Mouse (Mus musculus): ENCODE measurements around the gene Exosc10. TPM values are rescaled to one million over a fixed set of nuclear protein-coding genes. Genes with fewer than 3 reads are reported as not detected.

Exosc10 gene
- polyA plus RNA-seq (2014; fragmentation: Nextera tagmentation; extraction: Ambion mirVana) = 99.7 and 107 TPM in 2 replicates

DNA sequence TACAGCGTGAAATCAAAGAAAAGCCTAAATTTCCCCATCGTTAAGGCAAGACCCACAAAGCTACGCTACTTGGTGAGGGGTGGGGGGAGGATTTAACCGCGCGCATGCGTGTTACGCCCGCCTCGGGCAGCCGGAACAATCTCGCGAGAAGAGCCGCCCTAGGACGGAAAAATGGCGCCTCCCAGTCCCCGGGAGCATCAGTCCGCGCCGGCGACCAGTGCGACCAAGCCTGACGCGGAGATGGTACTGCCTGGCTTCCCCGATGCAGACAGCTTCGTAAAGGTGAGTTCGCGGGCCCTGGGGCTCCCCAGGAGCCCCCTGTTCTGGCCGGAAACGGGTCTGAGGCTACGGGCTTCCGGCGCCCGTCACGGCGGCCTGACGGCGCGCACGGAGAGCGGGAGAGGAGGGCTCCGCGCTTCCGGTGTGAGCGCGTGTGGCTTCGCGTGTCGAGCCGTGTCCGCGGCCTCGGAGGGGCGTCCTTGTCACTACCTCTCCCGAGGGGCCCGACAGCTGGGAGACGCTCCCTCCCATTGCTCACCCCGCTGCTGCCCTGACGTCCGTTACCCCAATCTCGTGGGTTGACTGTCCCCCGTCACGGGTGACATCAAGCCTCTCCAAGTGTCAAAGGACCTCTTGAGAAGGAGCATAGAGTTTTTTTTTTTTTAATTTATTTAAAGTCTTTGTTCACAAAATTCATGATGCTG is at the start of gene Exosc10:
Gene Exosc10, plus strand, starts transcription at position 133 of the 704 bp plus-strand sequence.
- DNase-seq (ENCODE audit: low spot score) (peak; percentile 96), ATAC-seq (peak; percentile 97)
- peaks cover 6% of the 10 kb centered on the region for H3K4me1 ChIP-seq (ENCODE audit: control insufficient read depth, insufficient read depth, low read length)
- peak within 1 kb of the TSS; percentile 72 for H3K4me2 ChIP-seq (ENCODE audit: low read length)
- H3K4me3 ChIP-seq (ENCODE audit: low read depth, low read length) = peak within 1 kb of the TSS; percentile 71
- H3K9me3 ChIP-seq (replicated peaks; ENCODE audit: control insufficient read depth, low read length) = no peaks in the 10 kb centered on the region
- under 1% methylated on average over 63 of the region's 63 CpGs for WGBS
- H3K36me3 ChIP-seq (ENCODE audit: control insufficient read depth, insufficient read depth, low read length) = peaks cover 72% of the 10 kb centered on the region
- peak within 1 kb of the TSS; percentile 90 for H3K9ac ChIP-seq (ENCODE audit: low read length)
- no peaks in the 10 kb centered on the region for H3K27me3 ChIP-seq (replicated peaks; ENCODE audit: control insufficient read depth, insufficient read depth, low read length)
- peak within 1 kb of the TSS; percentile 83 for H3K27ac ChIP-seq (ENCODE audit: low read depth, low read length)

DNA sequence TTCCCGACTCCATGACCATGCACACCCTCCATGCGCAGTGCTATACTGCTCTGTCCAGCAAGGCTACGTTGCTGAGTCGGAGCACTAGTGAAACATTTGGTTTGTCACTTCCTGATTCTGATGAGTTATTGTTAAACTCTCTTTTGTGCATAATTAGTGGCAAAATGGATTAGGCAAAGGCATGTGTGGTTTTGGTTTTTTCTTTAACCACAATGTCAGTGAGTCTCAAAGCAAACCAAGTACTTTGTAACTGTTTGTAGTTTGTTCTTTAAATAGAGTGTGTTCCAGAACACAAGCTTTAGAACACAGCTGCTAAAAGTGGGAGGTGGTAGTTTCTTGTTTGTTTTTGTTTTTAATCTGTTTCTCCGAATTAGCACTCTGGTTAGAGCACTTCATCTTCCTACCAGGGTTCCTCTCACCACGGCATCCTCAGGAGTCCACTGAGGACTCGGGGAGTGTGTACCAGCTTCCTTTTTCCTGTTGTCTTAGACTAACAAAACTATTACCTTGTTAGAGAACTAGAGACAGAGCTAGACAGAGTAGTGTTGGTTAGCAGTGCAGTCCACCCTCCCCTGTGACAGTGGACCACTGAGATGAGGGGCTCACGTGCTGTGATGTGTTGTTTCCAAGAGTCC is 48.7 kb upstream of the Exosc10 start:
- Histone ChIP-seq H3K27me3 (replicated peaks; ENCODE audit: control insufficient read depth, insufficient read depth, low read length) (no peaks in the 10 kb centered on the region), H3K4me1 (ENCODE audit: control insufficient read depth, insufficient read depth, low read length) (no peaks in the 10 kb centered on the region), H3K9ac (ENCODE audit: low read length) (no peak overlapping the region), H3K4me3 (ENCODE audit: low read depth, low read length) (no peak overlapping the region), H3K4me2 (ENCODE audit: low read length) (no peak overlapping the region), H3K9me3 (replicated peaks; ENCODE audit: control insufficient read depth, low read length) (no peaks in the 10 kb centered on the region), H3K36me3 (ENCODE audit: control insufficient read depth, insufficient read depth, low read length) (peaks cover 63% of the 10 kb centered on the region), H3K27ac (ENCODE audit: low read depth, low read length) (no peak overlapping the region)
- DNase-seq (ENCODE audit: low spot score) (no peak), ATAC-seq (no peak)
- WGBS = 93% methylated on average over 8 of the region's 8 CpGs

DNA sequence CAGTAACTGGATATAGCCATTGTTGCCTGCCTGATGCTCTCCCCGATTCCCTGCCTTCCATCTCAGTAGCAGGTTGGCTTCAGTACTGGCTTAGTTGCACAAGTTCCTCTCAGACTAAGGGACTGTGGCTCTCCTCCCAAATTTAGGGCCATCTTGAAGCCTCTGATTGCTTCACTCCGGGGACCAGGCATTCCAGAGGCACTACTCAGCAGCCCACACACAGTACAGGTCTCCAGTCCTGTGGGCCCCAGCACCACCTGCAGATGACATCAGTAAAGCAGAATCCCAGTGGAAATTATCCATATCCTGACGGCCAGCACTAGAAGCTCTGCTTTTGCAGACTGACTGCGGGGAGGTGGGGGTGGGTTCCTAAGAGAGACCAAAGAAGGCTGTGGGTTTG is 47.5 kb upstream of the Exosc10 start:
- no peak overlapping the region for H3K4me3 ChIP-seq (ENCODE audit: low read depth, low read length)
- no peaks in the 10 kb centered on the region for H3K27me3 ChIP-seq (replicated peaks; ENCODE audit: control insufficient read depth, insufficient read depth, low read length)
- no peak overlapping the region for H3K27ac ChIP-seq (ENCODE audit: low read depth, low read length)
- H3K4me2 ChIP-seq (ENCODE audit: low read length) = no peak overlapping the region
- ATAC-seq (no peak), DNase-seq (ENCODE audit: low spot score) (no peak)
- no peaks in the 10 kb centered on the region for H3K9me3 ChIP-seq (replicated peaks; ENCODE audit: control insufficient read depth, low read length)
- no peak overlapping the region for H3K9ac ChIP-seq (ENCODE audit: low read length)
- no peaks in the 10 kb centered on the region for H3K4me1 ChIP-seq (ENCODE audit: control insufficient read depth, insufficient read depth, low read length)
- peaks cover 66% of the 10 kb centered on the region for H3K36me3 ChIP-seq (ENCODE audit: control insufficient read depth, insufficient read depth, low read length)
- 92% methylated on average over 4 of the region's 4 CpGs for WGBS

DNA sequence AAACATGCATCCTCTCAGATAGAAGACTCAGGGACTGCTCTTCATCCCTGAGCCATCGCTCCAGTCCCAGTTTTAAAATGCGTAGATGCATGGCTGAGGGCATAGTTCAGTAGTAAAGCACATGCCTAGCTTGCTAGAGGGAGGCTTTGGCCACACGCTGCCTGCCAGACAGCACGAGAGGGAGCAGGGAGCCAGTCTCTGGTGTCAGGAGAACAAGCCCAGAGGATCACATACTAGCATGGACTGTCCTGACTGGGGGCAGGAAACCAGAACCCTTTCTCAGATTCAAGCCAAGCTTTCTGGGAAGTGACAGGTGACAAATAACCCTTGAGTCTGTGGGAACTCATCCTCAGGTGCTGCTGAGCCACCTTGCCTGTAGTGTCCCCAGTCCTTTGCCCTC is 46.9 kb upstream of the Exosc10 start:
- H3K4me3 ChIP-seq (ENCODE audit: low read depth, low read length) = no peak overlapping the region
- H3K27me3 ChIP-seq (replicated peaks; ENCODE audit: control insufficient read depth, insufficient read depth, low read length) = no peaks in the 10 kb centered on the region
- H3K4me2 ChIP-seq (ENCODE audit: low read length) = no peak overlapping the region
- 91% methylated on average over 4 of the region's 4 CpGs for WGBS
- H3K9ac ChIP-seq (ENCODE audit: low read length) = no peak overlapping the region
- H3K27ac ChIP-seq (ENCODE audit: low read depth, low read length) = no peak overlapping the region
- peaks cover 63% of the 10 kb centered on the region for H3K36me3 ChIP-seq (ENCODE audit: control insufficient read depth, insufficient read depth, low read length)
- H3K9me3 ChIP-seq (replicated peaks; ENCODE audit: control insufficient read depth, low read length) = no peaks in the 10 kb centered on the region
- DNase-seq (ENCODE audit: low spot score) = no peak
- no peak for ATAC-seq
- no peaks in the 10 kb centered on the region for H3K4me1 ChIP-seq (ENCODE audit: control insufficient read depth, insufficient read depth, low read length)

DNA sequence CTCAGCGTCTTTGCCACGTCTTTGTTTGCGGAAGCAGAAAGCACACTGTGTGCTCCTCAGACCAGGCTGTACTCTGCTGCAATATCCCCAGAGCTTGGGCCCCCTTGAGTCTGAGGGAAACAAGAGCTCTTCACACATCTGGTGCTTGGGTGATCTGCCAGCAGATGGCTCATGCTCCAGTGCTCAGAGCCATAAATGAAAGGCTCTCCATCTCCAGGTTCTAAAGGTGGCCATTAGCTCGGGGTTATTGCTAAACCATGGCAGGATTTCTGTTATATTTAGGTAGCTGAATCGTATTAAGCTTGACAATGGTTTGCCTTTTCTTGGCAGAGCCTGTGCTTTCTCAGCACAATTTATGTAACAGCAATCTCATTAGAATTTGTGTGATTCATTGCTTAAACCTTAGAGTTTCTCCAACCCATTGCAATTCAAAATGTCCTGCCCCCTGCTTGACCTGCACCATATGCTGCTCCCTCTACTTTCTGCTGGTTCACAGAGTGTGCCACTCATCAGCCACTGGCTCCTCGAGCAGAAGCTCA is 45.1 kb upstream of the Exosc10 start:
- peak; percentile 26 for DNase-seq (ENCODE audit: low spot score)
- no peak overlapping the region for H3K9ac ChIP-seq (ENCODE audit: low read length)
- peak; percentile 57 for ATAC-seq
- no peak overlapping the region for H3K4me2 ChIP-seq (ENCODE audit: low read length)
- no peaks in the 10 kb centered on the region for H3K27me3 ChIP-seq (replicated peaks; ENCODE audit: control insufficient read depth, insufficient read depth, low read length)
- peaks cover 79% of the 10 kb centered on the region for H3K36me3 ChIP-seq (ENCODE audit: control insufficient read depth, insufficient read depth, low read length)
- WGBS = 75% methylated on average over 6 of the region's 6 CpGs
- 0 out of 2 replicates have a peak, but pooled peaks cover under 1% of the 10 kb centered on the region for H3K4me1 ChIP-seq (ENCODE audit: control insufficient read depth, insufficient read depth, low read length)
- H3K4me3 ChIP-seq (ENCODE audit: low read depth, low read length) = no peak overlapping the region
- H3K9me3 ChIP-seq (replicated peaks; ENCODE audit: control insufficient read depth, low read length) = no peaks in the 10 kb centered on the region
- no peak overlapping the region for H3K27ac ChIP-seq (ENCODE audit: low read depth, low read length)

DNA sequence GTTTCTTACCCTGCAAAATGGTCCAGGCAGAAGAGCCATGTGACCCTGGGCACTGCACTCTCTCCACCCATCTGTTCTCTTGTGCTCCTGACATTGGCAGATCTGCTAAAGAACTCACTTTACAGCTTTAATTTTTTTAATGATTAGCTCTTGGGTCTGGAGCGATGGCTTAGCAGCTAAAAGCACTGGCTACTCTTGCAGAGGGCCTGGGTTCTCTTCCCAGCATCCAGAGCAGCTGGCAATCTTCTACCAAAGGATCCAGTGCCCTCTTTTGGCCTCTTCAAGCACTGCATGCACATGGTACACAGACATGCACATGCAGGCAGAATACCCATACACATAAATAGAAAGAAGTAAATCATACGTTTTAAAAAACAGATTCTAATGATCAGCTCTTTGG is 42.9 kb upstream of the Exosc10 start:
- peaks cover 82% of the 10 kb centered on the region for H3K36me3 ChIP-seq (ENCODE audit: control insufficient read depth, insufficient read depth, low read length)
- no peaks in the 10 kb centered on the region for H3K27me3 ChIP-seq (replicated peaks; ENCODE audit: control insufficient read depth, insufficient read depth, low read length)
- 92% methylated on average over 2 of the region's 2 CpGs for WGBS
- ATAC-seq (no peak), DNase-seq (ENCODE audit: low spot score) (peak; percentile 3)
- no peak overlapping the region for H3K4me2 ChIP-seq (ENCODE audit: low read length)
- no peak overlapping the region for H3K27ac ChIP-seq (ENCODE audit: low read depth, low read length)
- no peaks in the 10 kb centered on the region for H3K9me3 ChIP-seq (replicated peaks; ENCODE audit: control insufficient read depth, low read length)
- H3K4me3 ChIP-seq (ENCODE audit: low read depth, low read length) = no peak overlapping the region
- H3K4me1 ChIP-seq (ENCODE audit: control insufficient read depth, insufficient read depth, low read length) = peaks cover 3% of the 10 kb centered on the region; the same call in 1 of the 2 replicates
- no peak overlapping the region for H3K9ac ChIP-seq (ENCODE audit: low read length)

DNA sequence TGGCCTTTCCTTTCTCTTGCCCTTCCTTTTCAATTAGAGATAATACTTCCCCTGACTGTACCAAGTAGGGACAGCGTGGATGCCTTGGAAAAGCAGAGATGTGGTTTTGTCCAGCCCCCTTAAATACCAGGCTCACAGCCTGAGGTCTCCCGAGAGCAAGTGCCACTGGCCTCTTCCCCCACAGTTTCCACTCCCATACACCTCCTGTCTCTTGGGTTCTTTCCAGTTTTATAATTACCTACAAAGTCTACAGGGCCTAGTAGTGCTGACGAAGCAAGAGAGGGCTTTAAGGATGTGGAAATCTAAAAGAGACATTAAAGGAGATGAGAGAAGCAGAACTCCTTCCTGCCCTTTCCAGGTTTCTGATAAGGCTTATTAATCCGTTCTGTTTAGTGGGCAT is 40.4 kb upstream of the Exosc10 start:
- no peak overlapping the region; the same call in 1 of the 2 replicates for H3K9ac ChIP-seq (ENCODE audit: low read length)
- DNase-seq (ENCODE audit: low spot score) (peak; percentile 1), ATAC-seq (no peak)
- no peak overlapping the region for H3K4me3 ChIP-seq (ENCODE audit: low read depth, low read length)
- peaks cover 70% of the 10 kb centered on the region for H3K36me3 ChIP-seq (ENCODE audit: control insufficient read depth, insufficient read depth, low read length)
- no peak overlapping the region for H3K4me2 ChIP-seq (ENCODE audit: low read length)
- peaks cover 3% of the 10 kb centered on the region; the same call in 1 of the 2 replicates for H3K4me1 ChIP-seq (ENCODE audit: control insufficient read depth, insufficient read depth, low read length)
- WGBS = 27% methylated on average over 4 of the region's 4 CpGs
- no peaks in the 10 kb centered on the region for H3K9me3 ChIP-seq (replicated peaks; ENCODE audit: control insufficient read depth, low read length)
- H3K27ac ChIP-seq (ENCODE audit: low read depth, low read length) = peak overlapping the region; percentile 70
- no peaks in the 10 kb centered on the region for H3K27me3 ChIP-seq (replicated peaks; ENCODE audit: control insufficient read depth, insufficient read depth, low read length)

DNA sequence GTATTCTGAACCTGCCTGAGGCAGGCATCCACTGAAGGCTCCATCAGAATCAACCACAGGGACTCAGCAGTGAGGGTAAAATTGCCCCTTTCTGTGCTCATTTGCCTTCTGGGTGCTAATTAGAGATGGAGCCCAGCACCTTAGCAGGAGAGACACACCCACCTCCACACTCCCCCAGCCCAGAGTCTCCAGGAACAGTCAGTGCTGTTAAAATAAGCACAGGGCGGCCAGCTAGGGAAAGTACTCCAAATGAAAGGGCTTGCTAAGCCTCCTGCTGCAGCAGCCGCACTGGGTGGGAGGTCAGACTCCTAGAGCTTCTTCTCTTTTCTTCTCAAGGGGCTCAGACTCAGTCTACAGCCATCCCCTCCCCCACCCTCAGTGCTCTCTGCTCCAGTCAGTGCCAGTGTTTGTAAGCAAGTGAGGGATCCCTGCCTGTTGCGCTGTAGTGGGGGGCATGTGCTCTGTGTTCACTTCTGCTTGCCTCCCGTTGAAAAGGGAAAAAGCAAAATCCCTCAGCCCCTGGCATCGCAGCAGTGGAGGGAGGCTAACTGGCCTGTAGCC is 39.9 kb upstream of the Exosc10 start:
- no peak overlapping the region for H3K4me3 ChIP-seq (ENCODE audit: low read depth, low read length)
- no peaks in the 10 kb centered on the region for H3K27me3 ChIP-seq (replicated peaks; ENCODE audit: control insufficient read depth, insufficient read depth, low read length)
- H3K27ac ChIP-seq (ENCODE audit: low read depth, low read length) = peak overlapping the region; percentile 70
- H3K9me3 ChIP-seq (replicated peaks; ENCODE audit: control insufficient read depth, low read length) = no peaks in the 10 kb centered on the region
- DNase-seq (ENCODE audit: low spot score) (peak; percentile 15), ATAC-seq (peak; percentile 48; the same call in 1 of the 2 replicates)
- WGBS = 7% methylated on average over 5 of the region's 5 CpGs
- H3K4me1 ChIP-seq (ENCODE audit: control insufficient read depth, insufficient read depth, low read length) = peaks cover 3% of the 10 kb centered on the region; the same call in 1 of the 2 replicates
- no peak overlapping the region for H3K9ac ChIP-seq (ENCODE audit: low read length)
- no peak overlapping the region for H3K4me2 ChIP-seq (ENCODE audit: low read length)
- H3K36me3 ChIP-seq (ENCODE audit: control insufficient read depth, insufficient read depth, low read length) = peaks cover 68% of the 10 kb centered on the region
